In the genomic region with DNA sequence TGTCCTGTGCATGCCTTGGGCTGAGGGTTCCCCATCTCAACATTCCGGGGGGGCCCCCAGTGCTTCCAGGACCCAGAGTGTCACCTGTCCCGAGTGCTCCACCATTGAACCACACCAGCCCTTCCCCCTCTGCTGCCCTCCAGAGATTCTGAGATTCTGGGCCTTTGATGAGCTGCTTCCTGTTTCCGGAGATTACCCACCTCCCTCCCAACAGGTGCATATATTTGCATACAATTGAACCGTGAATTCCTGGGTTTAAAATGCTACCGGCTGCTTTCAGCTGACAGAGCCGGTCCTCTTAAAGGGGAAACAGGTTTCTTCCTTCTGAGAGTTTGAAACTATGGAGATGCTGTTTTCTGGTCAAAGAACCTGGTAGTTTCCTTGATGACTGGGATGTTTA, we compare ENCODE assay signal across 16 mouse cellular contexts.
DNase-seq lines count a peak whose midpoint lies in the region; ATAC-seq and TF ChIP-seq lines count a peak whose summit lies in the region.
"Had no signal": no experiment of that assay in that cellular context is flagged by ENCODE, and none has a peak within 500 bp of the region (broad histone marks: within the 10 kb centered on the region; RNA-seq: fewer than 3 reads in every experiment).

No protein-coding gene starts in this region.

- peak; percentile 89 for TF ChIP-seq EP300 in ES-Bruce4 (IDR thresholded peaks at IDR 0.05; ENCODE audit: insufficient read depth, low read depth, low read length)

- H3K9ac ChIP-seq in midbrain, embryonic 11.5 days (ENCODE audit: low read length): no peak overlapping the region
- H3K9ac ChIP-seq in midbrain, embryonic 16.5 days (ENCODE audit: low read depth, low read length): no peak overlapping the region
- peak overlapping the region; percentile 16 for H3K9ac ChIP-seq in ES-Bruce4 (ENCODE audit: low read depth, poor library complexity, severe bottlenecking)
- H3K9ac ChIP-seq in midbrain, postnatal 0 days (replicated peaks; ENCODE audit: low read length, poor library complexity, severe bottlenecking): no peak overlapping the region
- H3K9ac ChIP-seq: forebrain, embryonic 12.5 days; intestine, embryonic 15.5 days; liver, embryonic 14.5 days; neural tube, embryonic 15.5 days had no signal

- H3K4me3 ChIP-seq in midbrain, embryonic 11.5 days (ENCODE audit: low read depth, low read length): no peak overlapping the region
- H3K4me3 ChIP-seq in midbrain, embryonic 16.5 days (ENCODE audit: low read depth, low read length): no peak overlapping the region
- H3K4me3 ChIP-seq in ES-Bruce4 (ENCODE audit: low read depth, low read length): peak overlapping the region; percentile 31
- no peak overlapping the region for H3K4me3 ChIP-seq in midbrain, postnatal 0 days (ENCODE audit: low read depth, low read length)
- no peak overlapping the region for H3K4me3 ChIP-seq in left cerebral cortex, adult 2 months
- H3K4me3 ChIP-seq: forebrain, embryonic 12.5 days; intestine, embryonic 15.5 days; neural tube, embryonic 15.5 days had no signal

- 32% methylated on average over 6 of the region's 6 CpGs for WGBS in midbrain, embryonic 11.5 days
- WGBS in midbrain, embryonic 16.5 days: 26% methylated on average over 6 of the region's 6 CpGs
- 29% methylated on average over 6 of the region's 6 CpGs for WGBS in midbrain, postnatal 0 days

- no peak for TF ChIP-seq POLR2A in ES-Bruce4 (IDR thresholded peaks at IDR 0.05; ENCODE audit: insufficient read depth, low read length)

- H3K27me3 ChIP-seq in midbrain, embryonic 11.5 days (ENCODE audit: control insufficient read depth, insufficient read depth, low read length): no peaks in the 10 kb centered on the region
- H3K27me3 ChIP-seq in midbrain, embryonic 16.5 days (ENCODE audit: control insufficient read depth, insufficient read depth, low read depth, low read length): no peaks in the 10 kb centered on the region
- no peaks in the 10 kb centered on the region for H3K27me3 ChIP-seq in ES-Bruce4 (ENCODE audit: control insufficient read depth, insufficient read depth, low read length, poor library complexity, severe bottlenecking)
- no peaks in the 10 kb centered on the region for H3K27me3 ChIP-seq in midbrain, postnatal 0 days (ENCODE audit: insufficient read depth, low read length)
- H3K27me3 ChIP-seq: intestine, embryonic 15.5 days; neural tube, embryonic 15.5 days had no signal

- no peak for ATAC-seq in midbrain, embryonic 11.5 days (ENCODE audit: low FRiP score)
- ATAC-seq in midbrain, embryonic 16.5 days: no peak
- no peak for ATAC-seq in midbrain, postnatal 0 days (ENCODE audit: low FRiP score)
- ATAC-seq: intestine, embryonic 15.5 days had no signal

- no peak overlapping the region for H3K4me2 ChIP-seq in midbrain, embryonic 11.5 days
- H3K4me2 ChIP-seq in midbrain, embryonic 16.5 days (ENCODE audit: low read length): no peak overlapping the region
- H3K4me2 ChIP-seq in midbrain, postnatal 0 days (ENCODE audit: low read depth, low read length, poor library complexity, severe bottlenecking): no peak overlapping the region
- H3K4me2 ChIP-seq: forebrain, embryonic 12.5 days; intestine, embryonic 15.5 days; neural tube, embryonic 15.5 days had no signal

- peak; percentile 35 for DNase-seq in midbrain, embryonic 11.5 days (ENCODE audit: low spot score, missing footprints)
- DNase-seq in midbrain, postnatal 0 days (ENCODE audit: low spot score): no peak
- DNase-seq in thymus, postnatal 14 days: peak; percentile 71
- DNase-seq in left cerebral cortex, adult 2 months (ENCODE audit: extremely low spot score in 1 of 2, low spot score in 2 of 2): no peak
- no peak for DNase-seq in right cerebral cortex, postnatal 4 days
- no peak for DNase-seq in adrenal gland, postnatal 4 days (ENCODE audit: low spot score in 2 of 2)
- DNase-seq: cerebellum, adult 11-12 months; heart, postnatal 36 days; kidney, postnatal 36 days; lung, postnatal 10 days had no signal

- intact Hi-C loops in left cerebral cortex, adult 2 months (cut with DNase I): no loop called here

- no peak for TF ChIP-seq CTCF in ES-Bruce4 (IDR thresholded peaks at IDR 0.05; ENCODE audit: low read depth, low read length)
- no peak for TF ChIP-seq CTCF in midbrain, postnatal 0 days (IDR thresholded peaks at IDR 0.05)
- no peak for TF ChIP-seq CTCF in left cerebral cortex, adult 2 months (IDR thresholded peaks at IDR 0.05)

- H3K36me3 ChIP-seq in midbrain, embryonic 11.5 days (ENCODE audit: control insufficient read depth, insufficient read depth, low read length): no peaks in the 10 kb centered on the region
- H3K36me3 ChIP-seq in midbrain, embryonic 16.5 days (ENCODE audit: control insufficient read depth, insufficient read depth, low read length): no peaks in the 10 kb centered on the region
- no peaks in the 10 kb centered on the region for H3K36me3 ChIP-seq in ES-Bruce4 (ENCODE audit: control insufficient read depth, insufficient read depth, low read length, poor library complexity, severe bottlenecking)
- H3K36me3 ChIP-seq in midbrain, postnatal 0 days (ENCODE audit: insufficient read depth, low read length): no peaks in the 10 kb centered on the region
- H3K36me3 ChIP-seq: forebrain, embryonic 12.5 days; intestine, embryonic 15.5 days; neural tube, embryonic 15.5 days had no signal

- H3K9me3 ChIP-seq in midbrain, embryonic 11.5 days (ENCODE audit: control insufficient read depth, low read length): peaks cover 4% of the 10 kb centered on the region; the same call in 1 of the 2 replicates
- H3K9me3 ChIP-seq in midbrain, embryonic 16.5 days (replicated peaks; ENCODE audit: control insufficient read depth, low read length, poor library complexity, severe bottlenecking): no peaks in the 10 kb centered on the region
- no peaks in the 10 kb centered on the region for H3K9me3 ChIP-seq in ES-Bruce4 (replicated peaks; ENCODE audit: control insufficient read depth, insufficient read depth, low read length, poor library complexity, severe bottlenecking)
- H3K9me3 ChIP-seq in midbrain, postnatal 0 days (ENCODE audit: low read length): no peaks in the 10 kb centered on the region
- H3K9me3 ChIP-seq: intestine, embryonic 15.5 days; neural tube, embryonic 15.5 days had no signal

- peaks cover 14% of the 10 kb centered on the region for H3K4me1 ChIP-seq in midbrain, embryonic 11.5 days (ENCODE audit: control insufficient read depth, insufficient read depth, low read length)
- H3K4me1 ChIP-seq in midbrain, embryonic 16.5 days (ENCODE audit: control insufficient read depth, insufficient read depth, low read length): peaks cover 10% of the 10 kb centered on the region; the same call in 1 of the 2 replicates
- peaks cover 10% of the 10 kb centered on the region for H3K4me1 ChIP-seq in ES-Bruce4 (ENCODE audit: control insufficient read depth, insufficient read depth, low read length)
- peaks cover 8% of the 10 kb centered on the region for H3K4me1 ChIP-seq in midbrain, postnatal 0 days (ENCODE audit: insufficient read depth, low read length)
- H3K4me1 ChIP-seq: intestine, embryonic 15.5 days had no signal

- no peak overlapping the region for H3K27ac ChIP-seq in midbrain, embryonic 11.5 days (ENCODE audit: low read depth, low read length)
- no peak overlapping the region for H3K27ac ChIP-seq in midbrain, embryonic 16.5 days (ENCODE audit: low read length)
- H3K27ac ChIP-seq in ES-Bruce4 (ENCODE audit: insufficient read depth, low read length): peak overlapping the region; percentile 74
- H3K27ac ChIP-seq in midbrain, postnatal 0 days (ENCODE audit: low read depth, low read length): 0 out of 2 replicates have a peak overlapping the region, but pooled peaks have one; percentile 27
- no peak overlapping the region for H3K27ac ChIP-seq in left cerebral cortex, adult 2 months
- H3K27ac ChIP-seq: forebrain, embryonic 12.5 days; intestine, embryonic 15.5 days; liver, embryonic 14.5 days; neural tube, embryonic 15.5 days had no signal

Comparison
In these comparisons a context has a peak if more than half of its experiments do, and no peak if none do; other contexts are left out.
1. DNase-seq: peak in midbrain, embryonic 11.5 days (single experiment) and thymus, postnatal 14 days (single experiment); none in midbrain, postnatal 0 days (single experiment), left cerebral cortex, adult 2 months (0 of 2), right cerebral cortex, postnatal 4 days (single experiment) and adrenal gland, postnatal 4 days (0 of 2).
2. H3K27ac ChIP-seq: peak in ES-Bruce4 (single experiment) and midbrain, postnatal 0 days (single experiment); none in midbrain, embryonic 11.5 days (single experiment), midbrain, embryonic 16.5 days (single experiment) and left cerebral cortex, adult 2 months (single experiment).